Mouse (Mus musculus) hindbrain, embryonic 14.5 days (tissue): ENCODE results near the gene Nynrin. TPM values are rescaled to one million over a fixed set of nuclear protein-coding genes. Genes with fewer than 3 reads are reported as not detected.

Experiments
- ATAC-seq: fragments of 200-750 bp; cut with Nextera tagmentation; 2 replicates; pipeline ENCODE4 v1.8.0; 2017; ENCODE audit warnings: moderate number of reproducible peaks, mild to moderate bottlenecking, moderate TSS enrichment, moderate library complexity; ENCODE audit not compliant: low FRiP score
- DNase-seq: peaks from one replicate; pipeline ENCODE4 v3.0.0-alpha.2; 2015; ENCODE audit warnings: low spot score
- H3K27ac ChIP-seq: fragments of 300-500 bp; sonication (generic); 2 replicates; pipeline ENCODE4 v1.5.1; 2014; ENCODE audit warnings: mild to moderate bottlenecking, moderate library complexity
- H3K27me3 ChIP-seq: fragments of 300-500 bp; sonication (generic); 2 replicates; pipeline ENCODE4 v1.6.1; 2014; ENCODE audit warnings: mild to moderate bottlenecking, low read length, mixed read lengths; ENCODE audit not compliant: control insufficient read depth, insufficient read depth
- H3K36me3 ChIP-seq: fragments of 300-500 bp; sonication (generic); replicated peaks from 2 replicates; pipeline ENCODE4 v1.6.1; 2014; ENCODE audit not compliant: control insufficient read depth, insufficient read depth
- H3K4me1 ChIP-seq: fragments of 300-500 bp; sonication (generic); replicated peaks from 2 replicates; pipeline ENCODE4 v1.6.1; 2014; ENCODE audit warnings: antibody characterized with exemption, low read length, mixed read lengths; ENCODE audit not compliant: control insufficient read depth, insufficient read depth
- H3K4me2 ChIP-seq: fragments of 300-500 bp; sonication (generic); replicated peaks from 2 replicates; pipeline ENCODE4 v1.6.1; 2014; ENCODE audit warnings: mild to moderate bottlenecking, moderate library complexity
- H3K4me3 ChIP-seq: fragments of 300-500 bp; sonication (generic); replicated peaks from 2 replicates; pipeline ENCODE4 v1.5.1; 2014; ENCODE audit warnings: mild to moderate bottlenecking, low read length
- H3K9ac ChIP-seq: fragments of 300-500 bp; sonication (generic); 2 replicates; pipeline ENCODE4 v1.6.1; 2014
- H3K9me3 ChIP-seq: fragments of 300-500 bp; sonication (generic); 2 replicates; pipeline ENCODE4 v1.6.1; 2016; ENCODE audit warnings: low read length; ENCODE audit not compliant: control insufficient read depth
- WGBS: fragments of 180-500 bp; shearing (Covaris S2); extraction: QIAGEN DNeasy Blood & Tissue Kit; methylation state at CpG from one replicate; pipeline ENCODE4 v1.1.7; 2014; 5-methylcytosine and 5-hydroxymethylcytosine counted together
- polyA plus RNA-seq: library from polyadenylated mRNA; unstranded; fragments of >200 nt; fragmentation: Nextera tagmentation; extraction: Ambion mirVana; gene quantifications from 2 replicates; pipeline ENCODE4 v1.2.1, GENCODE M21; 2014

The Nynrin gene
- polyA plus RNA-seq, 1 experiment from 2014 or later = 10.8 TPM

- H3K4me3 ChIP-seq = no peak overlapping the region
- H3K9ac ChIP-seq = no peak overlapping the region
- no peak for DNase-seq
Observed at GRCm38 (mm10) chr14:55898947-55899346, 45.1 kb downstream of the Nynrin start.

GRCm38 (mm10) chr14:55899701-55900413, 46.0 kb downstream of the Nynrin start, which contains the start of gene Sdr39u1:
Sdr39u1 (minus strand) TSS chr14:55900293.
- H3K4me2 ChIP-seq = peak within 1 kb of the TSS; percentile 93
- H3K9ac ChIP-seq = peak within 1 kb of the TSS; percentile 85
- no peaks in the 10 kb centered on the region for H3K9me3 ChIP-seq
- peak within 1 kb of the TSS; percentile 84 for H3K27ac ChIP-seq
- ATAC-seq = peak; percentile 96
- WGBS = 3% methylated on average over 39 of the region's 39 CpGs
- H3K36me3 ChIP-seq = peaks cover 35% of the 10 kb centered on the region
- no peaks in the 10 kb centered on the region for H3K27me3 ChIP-seq
- H3K4me1 ChIP-seq = peaks cover 13% of the 10 kb centered on the region
- DNase-seq = peak; percentile 92
- peak within 1 kb of the TSS; percentile 60 for H3K4me3 ChIP-seq

More at GRCm38 (mm10) chr14:55898947-55899346, 45.1 kb downstream of the Nynrin start:
- peaks cover 13% of the 10 kb centered on the region for H3K4me1 ChIP-seq
- no peak for ATAC-seq
- H3K9me3 ChIP-seq = no peaks in the 10 kb centered on the region
- H3K4me2 ChIP-seq = peak overlapping the region; percentile 93
- peaks cover 44% of the 10 kb centered on the region for H3K36me3 ChIP-seq
- H3K27me3 ChIP-seq = no peaks in the 10 kb centered on the region
- WGBS = 89% methylated on average over 7 of the region's 7 CpGs
- H3K27ac ChIP-seq = no peak overlapping the region

DNA sequence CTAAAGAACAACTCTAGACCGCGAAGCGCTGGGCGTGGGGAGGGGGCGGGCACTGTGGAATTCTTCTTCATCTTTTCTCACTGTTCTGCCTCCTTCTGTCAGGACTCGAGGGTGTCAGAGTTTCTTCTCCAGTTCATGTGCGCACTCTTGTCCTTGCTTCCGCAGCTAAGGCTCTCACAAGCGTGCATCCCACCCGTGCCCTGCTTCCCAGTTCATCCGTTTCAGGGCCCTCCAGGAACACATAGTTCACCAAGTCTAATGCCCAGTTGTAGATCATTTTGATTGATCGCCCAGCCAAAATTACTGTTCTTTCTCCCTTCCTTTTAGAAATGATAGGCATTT, 46.6 kb downstream of the Nynrin start:
- peak overlapping the region; percentile 85 for H3K9ac ChIP-seq
- ATAC-seq = peak; percentile 63; the same call in 1 of the 2 replicates
- WGBS = 9% methylated on average over 12 of the region's 12 CpGs

GRCm38 (mm10) chr14:55905518-55905917, 51.7 kb downstream of the Nynrin start:
- 50% methylated on average over 1 of the region's 1 CpGs for WGBS
- H3K4me3 ChIP-seq = no peak overlapping the region
- no peak overlapping the region for H3K9ac ChIP-seq
- H3K4me1 ChIP-seq = peaks cover 6% of the 10 kb centered on the region
- DNase-seq = no peak
- H3K27me3 ChIP-seq = no peaks in the 10 kb centered on the region
- H3K4me2 ChIP-seq = no peak overlapping the region
- H3K27ac ChIP-seq = no peak overlapping the region
- H3K36me3 ChIP-seq = no peaks in the 10 kb centered on the region
- H3K9me3 ChIP-seq = no peaks in the 10 kb centered on the region
- no peak for ATAC-seq

More for the DNA sequence above, 46.6 kb downstream of the Nynrin start:
- H3K27ac ChIP-seq = peak overlapping the region; percentile 84
- H3K9me3 ChIP-seq = no peaks in the 10 kb centered on the region
- H3K4me1 ChIP-seq = peaks cover 13% of the 10 kb centered on the region
- H3K36me3 ChIP-seq = peaks cover 30% of the 10 kb centered on the region
- H3K4me2 ChIP-seq = peak overlapping the region; percentile 93
- no peak for DNase-seq
- peak overlapping the region; percentile 60 for H3K4me3 ChIP-seq
- no peaks in the 10 kb centered on the region for H3K27me3 ChIP-seq

DNA sequence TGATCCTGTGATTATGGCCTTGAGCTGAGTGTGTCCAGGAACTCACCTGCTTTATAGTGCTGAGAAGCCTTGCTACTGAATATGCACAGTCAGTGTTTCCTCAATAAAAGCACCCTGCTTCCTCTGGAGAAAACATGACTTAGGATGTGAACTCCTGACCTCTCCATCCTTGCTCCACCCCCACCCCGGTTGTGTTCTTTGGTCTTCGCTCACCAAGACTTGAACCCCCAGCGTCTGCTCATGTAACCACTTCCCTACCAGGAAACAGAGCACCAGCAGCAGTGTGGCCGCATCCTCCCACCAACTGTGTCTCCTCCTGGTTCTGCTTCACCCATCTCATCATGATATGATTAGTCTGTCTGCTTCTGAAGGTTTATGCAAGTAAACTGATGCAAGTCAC, 59.6 kb downstream of the Nynrin start:
- Histone ChIP-seq H3K36me3 (no peaks in the 10 kb centered on the region), H3K9ac (no peak overlapping the region), H3K27ac (no peak overlapping the region), H3K27me3 (no peaks in the 10 kb centered on the region), H3K4me2 (no peak overlapping the region), H3K9me3 (no peaks in the 10 kb centered on the region; the same call in 1 of the 2 replicates), H3K4me3 (no peak overlapping the region), H3K4me1 (no peaks in the 10 kb centered on the region)
- ATAC-seq = no peak
- 52% methylated on average over 4 of the region's 4 CpGs for WGBS
- DNase-seq = no peak

DNA sequence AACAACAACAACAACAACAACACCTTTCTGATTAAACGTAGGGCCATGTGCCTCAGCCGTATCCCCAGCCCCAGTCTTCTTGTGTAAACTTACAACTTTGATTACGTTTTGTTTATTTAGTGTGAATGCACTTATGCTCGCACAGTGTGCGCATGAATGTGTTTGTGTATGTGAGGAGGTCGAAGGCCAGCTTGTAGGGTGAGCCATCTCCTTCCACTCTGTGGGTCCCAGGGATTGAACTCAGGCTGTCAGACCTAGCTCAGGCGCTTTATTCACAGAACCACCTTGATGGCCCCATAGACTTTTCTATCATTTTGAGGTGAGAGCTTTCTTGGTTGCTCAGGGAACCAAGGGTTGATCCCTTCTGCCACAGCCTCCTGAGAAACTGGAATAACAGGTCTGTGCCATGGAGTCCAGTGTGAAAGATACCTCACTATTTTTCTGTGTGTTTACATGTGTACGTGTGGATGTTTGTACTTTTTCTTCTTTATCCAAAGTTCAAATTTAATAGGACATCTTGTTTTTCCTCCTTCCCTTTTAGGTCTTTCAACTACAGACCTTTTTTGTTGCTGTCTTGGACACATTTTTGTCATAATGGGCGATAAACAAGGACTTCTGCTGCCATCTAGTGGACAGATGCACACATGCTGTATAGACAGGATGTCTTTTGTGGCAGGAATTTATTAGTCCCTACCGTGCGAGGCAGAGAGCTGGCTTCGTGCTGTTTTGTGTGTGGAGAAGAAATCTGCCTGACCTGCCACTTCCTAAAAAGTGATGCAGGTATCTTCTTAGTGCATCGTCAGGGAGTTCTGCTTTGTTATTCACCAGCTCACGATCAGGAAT, 64.7 kb downstream of the Nynrin start:
- ATAC-seq (peak; percentile 89), DNase-seq (peak; percentile 95)
- Histone ChIP-seq H3K27me3 (no peaks in the 10 kb centered on the region), H3K4me2 (peak overlapping the region; percentile 19), H3K4me1 (no peaks in the 10 kb centered on the region), H3K9me3 (no peaks in the 10 kb centered on the region; the same call in 1 of the 2 replicates), H3K4me3 (no peak overlapping the region), H3K27ac (no peak overlapping the region), H3K9ac (no peak overlapping the region), H3K36me3 (no peaks in the 10 kb centered on the region)
- 41% methylated on average over 14 of the region's 14 CpGs for WGBS

GRCm38 (mm10) chr14:55922475-55923232, 68.8 kb downstream of the Nynrin start:
- Histone ChIP-seq H3K27ac (no peak overlapping the region), H3K36me3 (no peaks in the 10 kb centered on the region), H3K9me3 (no peaks in the 10 kb centered on the region), H3K4me1 (no peaks in the 10 kb centered on the region), H3K27me3 (no peaks in the 10 kb centered on the region), H3K4me3 (no peak overlapping the region), H3K9ac (no peak overlapping the region), H3K4me2 (no peak overlapping the region)
- ATAC-seq (no peak), DNase-seq (no peak)
- 87% methylated on average over 7 of the region's 7 CpGs for WGBS
